Mouse (Mus musculus) midbrain, postnatal 0 days (tissue): ENCODE data around the gene Ankrd23. TPM values are rescaled to one million over a fixed set of nuclear protein-coding genes. Genes with fewer than 3 reads are reported as not detected.

Experiments used
- ATAC-seq: fragments of 200-750 bp; cut with Nextera tagmentation; 2 replicates; pipeline ENCODE4 v1.8.0; 2017; ENCODE audit warnings: moderate number of reproducible peaks, mild to moderate bottlenecking, moderate TSS enrichment, moderate library complexity; ENCODE audit not compliant: low FRiP score
- DNase-seq: peaks from one replicate; pipeline ENCODE4 v3.0.0-alpha.2; 2015; ENCODE audit warnings: low spot score
- H3K27ac ChIP-seq: fragments of 300-500 bp; sonication (generic); 2 replicates; pipeline ENCODE4 v1.5.1; 2014; ENCODE audit warnings: low read depth, mild to moderate bottlenecking, low read length, mixed read lengths
- H3K27me3 ChIP-seq: fragments of 300-500 bp; sonication (generic); 2 replicates; pipeline ENCODE4 v1.6.1; 2014; ENCODE audit warnings: low read length, control low read depth, mixed read lengths; ENCODE audit not compliant: insufficient read depth
- H3K36me3 ChIP-seq: fragments of 300-500 bp; sonication (generic); 2 replicates; pipeline ENCODE4 v1.6.1; 2014; ENCODE audit warnings: low read length, control low read depth, mixed read lengths; ENCODE audit not compliant: insufficient read depth
- H3K4me1 ChIP-seq: fragments of 300-500 bp; sonication (generic); 2 replicates; pipeline ENCODE4 v1.6.1; 2014; ENCODE audit warnings: mild to moderate bottlenecking, control low read depth, antibody characterized with exemption, low read length, mixed read lengths; ENCODE audit not compliant: insufficient read depth
- H3K4me2 ChIP-seq: fragments of 300-500 bp; sonication (generic); 2 replicates; pipeline ENCODE4 v1.6.1; 2014; ENCODE audit warnings: low read depth, mild to moderate bottlenecking, low read length, mixed read lengths; ENCODE audit not compliant: poor library complexity, severe bottlenecking
- H3K4me3 ChIP-seq: fragments of 300-500 bp; sonication (generic); 2 replicates; pipeline ENCODE4 v1.5.1; 2014; ENCODE audit warnings: low read depth, mild to moderate bottlenecking, low read length, moderate library complexity
- H3K9ac ChIP-seq: fragments of 300-500 bp; sonication (generic); replicated peaks from 2 replicates; pipeline ENCODE4 v1.6.1; 2014; ENCODE audit warnings: mild to moderate bottlenecking, low read length, moderate library complexity, mixed read lengths; ENCODE audit not compliant: poor library complexity, severe bottlenecking
- H3K9me3 ChIP-seq: fragments of 300-500 bp; sonication (generic); 2 replicates; pipeline ENCODE4 v1.6.1; 2016; ENCODE audit warnings: low read length, control low read depth
- CTCF ChIP-seq: IDR thresholded peaks from 2 replicates; pipeline ENCODE4 v1.5.1; 2016; ENCODE audit warnings: antibody characterized with exemption, mild to moderate bottlenecking
- WGBS: fragments of 180-500 bp; shearing (Covaris S2); extraction: QIAGEN DNeasy Blood & Tissue Kit; methylation state at CpG from one replicate; pipeline ENCODE4 v1.1.7; 2014; 5-methylcytosine and 5-hydroxymethylcytosine counted together
- polyA plus RNA-seq: library from polyadenylated mRNA; unstranded; fragments of >200 nt; fragmentation: Nextera tagmentation; extraction: Ambion mirVana; gene quantifications from 2 replicates; pipeline ENCODE4 v1.2.1, GENCODE M21; 2015
- total RNA-seq: library from RNA; depleted of rRNA; stranded (reverse); fragments of >200 nt; gene quantifications from 2 replicates; pipeline ENCODE4 v1.2.3, GENCODE M21; 2014

Ankrd23 gene
- total and polyA plus RNA-seq, 2 experiments from 2014 or later, result 11.6 to 14.8 TPM

DNA sequence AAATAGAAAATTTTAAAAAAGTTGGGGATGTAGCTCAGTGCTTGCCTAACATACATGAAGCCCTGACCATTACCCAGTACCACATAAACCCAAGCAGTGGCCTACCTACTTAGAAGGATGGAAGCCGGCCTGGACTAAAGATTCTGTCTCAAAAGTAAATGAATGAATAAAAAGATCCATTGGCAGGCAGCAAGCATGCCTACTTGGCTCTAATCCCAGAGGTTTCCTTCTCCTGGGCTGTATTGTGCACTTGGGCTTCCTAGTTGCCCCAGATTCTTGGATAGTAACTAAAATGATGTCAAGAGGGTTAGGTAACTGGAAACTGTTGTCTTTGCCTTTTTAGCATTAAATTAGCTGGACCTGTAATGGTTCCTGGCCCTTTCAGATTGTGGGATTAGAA is 23.4 kb downstream of the Ankrd23 start:
- peaks cover 3% of the 10 kb centered on the region; the same call in 1 of the 2 replicates for H3K36me3 ChIP-seq
- H3K9me3 ChIP-seq, result no peaks in the 10 kb centered on the region
- DNase-seq, result peak; percentile 68
- peak overlapping the region; percentile 91 for H3K4me3 ChIP-seq
- WGBS, result 0% methylated on average over 1 of the region's 1 CpGs
- no peak for TF ChIP-seq CTCF
- peak overlapping the region; percentile 82 for H3K4me2 ChIP-seq
- peaks cover 15% of the 10 kb centered on the region for H3K4me1 ChIP-seq
- H3K27me3 ChIP-seq, result no peaks in the 10 kb centered on the region
- no peak for ATAC-seq
- no peak overlapping the region; the same call in 1 of the 2 replicates for H3K27ac ChIP-seq
- peak overlapping the region; percentile 76 for H3K9ac ChIP-seq

- Histone ChIP-seq H3K4me2 (peak overlapping the region; percentile 82), H3K9me3 (no peaks in the 10 kb centered on the region), H3K4me1 (peaks cover 15% of the 10 kb centered on the region), H3K9ac (peak overlapping the region; percentile 76), H3K4me3 (peak overlapping the region; percentile 91), H3K27ac (peak overlapping the region; percentile 93), H3K36me3 (peaks cover 4% of the 10 kb centered on the region; the same call in 1 of the 2 replicates), H3K27me3 (no peaks in the 10 kb centered on the region)
- DNase-seq, result no peak
- no peak for ATAC-seq
- WGBS, result under 1% methylated on average over 16 of the region's 16 CpGs
- no peak for TF ChIP-seq CTCF
Measured at GRCm38 (mm10) chr1:36512966-36513280, 23.8 kb downstream of the Ankrd23 start.

DNA sequence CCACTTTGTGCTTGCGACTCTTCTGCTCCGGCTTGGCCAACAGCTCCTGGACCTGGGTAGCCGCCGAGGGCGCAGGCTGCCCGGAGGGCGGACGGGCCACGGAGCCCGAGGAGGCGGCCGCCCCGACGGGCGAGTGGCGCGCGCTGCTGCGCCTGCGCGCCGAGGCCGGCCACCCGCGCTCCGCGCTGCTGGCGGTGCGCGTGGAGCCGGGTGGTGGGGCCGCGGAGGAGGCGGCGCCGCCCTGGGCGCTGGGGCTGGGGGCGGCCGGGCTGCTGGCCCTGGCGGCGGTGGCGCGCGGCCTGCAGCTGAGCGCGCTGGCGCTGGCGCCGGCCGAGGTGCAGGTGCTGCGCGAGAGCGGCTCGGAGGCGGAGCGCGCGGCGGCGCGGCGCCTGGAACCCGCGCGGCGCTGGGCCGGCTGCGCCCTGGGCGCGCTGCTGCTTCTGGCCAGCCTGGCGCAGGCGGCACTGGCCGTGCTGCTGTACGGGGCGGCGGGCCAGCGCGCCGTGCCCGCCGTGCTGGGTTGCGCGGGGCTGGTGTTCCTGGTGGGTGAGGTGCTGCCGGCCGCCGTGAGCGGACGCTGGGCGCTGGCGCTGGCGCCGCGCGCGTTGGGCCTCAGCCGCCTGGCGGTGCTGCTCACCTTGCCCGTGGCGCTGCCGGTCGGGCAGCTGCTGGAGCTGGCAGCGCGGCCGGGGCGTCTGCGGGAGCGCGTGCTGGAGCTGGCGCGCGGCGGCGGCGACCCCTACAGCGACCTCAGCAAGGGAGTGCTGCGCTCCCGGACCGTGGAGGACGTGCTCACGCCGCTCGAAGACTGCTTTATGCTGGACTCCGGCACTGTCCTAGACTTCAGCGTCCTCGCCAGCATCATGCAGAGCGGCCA is 24.4 kb downstream of the Ankrd23 start:
- peaks cover 15% of the 10 kb centered on the region for H3K4me1 ChIP-seq
- peak overlapping the region; percentile 91 for H3K4me3 ChIP-seq
- WGBS, result under 1% methylated on average over 96 of the region's 126 CpGs
- H3K27ac ChIP-seq, result peak overlapping the region; percentile 93
- no peaks in the 10 kb centered on the region for H3K9me3 ChIP-seq
- DNase-seq (peak; percentile 62), ATAC-seq (peak; percentile 82)
- no peaks in the 10 kb centered on the region for H3K27me3 ChIP-seq
- peaks cover 7% of the 10 kb centered on the region; the same call in 1 of the 2 replicates for H3K36me3 ChIP-seq
- peak overlapping the region; percentile 76 for H3K9ac ChIP-seq
- H3K4me2 ChIP-seq, result peak overlapping the region; percentile 82
- no peak for TF ChIP-seq CTCF

DNA sequence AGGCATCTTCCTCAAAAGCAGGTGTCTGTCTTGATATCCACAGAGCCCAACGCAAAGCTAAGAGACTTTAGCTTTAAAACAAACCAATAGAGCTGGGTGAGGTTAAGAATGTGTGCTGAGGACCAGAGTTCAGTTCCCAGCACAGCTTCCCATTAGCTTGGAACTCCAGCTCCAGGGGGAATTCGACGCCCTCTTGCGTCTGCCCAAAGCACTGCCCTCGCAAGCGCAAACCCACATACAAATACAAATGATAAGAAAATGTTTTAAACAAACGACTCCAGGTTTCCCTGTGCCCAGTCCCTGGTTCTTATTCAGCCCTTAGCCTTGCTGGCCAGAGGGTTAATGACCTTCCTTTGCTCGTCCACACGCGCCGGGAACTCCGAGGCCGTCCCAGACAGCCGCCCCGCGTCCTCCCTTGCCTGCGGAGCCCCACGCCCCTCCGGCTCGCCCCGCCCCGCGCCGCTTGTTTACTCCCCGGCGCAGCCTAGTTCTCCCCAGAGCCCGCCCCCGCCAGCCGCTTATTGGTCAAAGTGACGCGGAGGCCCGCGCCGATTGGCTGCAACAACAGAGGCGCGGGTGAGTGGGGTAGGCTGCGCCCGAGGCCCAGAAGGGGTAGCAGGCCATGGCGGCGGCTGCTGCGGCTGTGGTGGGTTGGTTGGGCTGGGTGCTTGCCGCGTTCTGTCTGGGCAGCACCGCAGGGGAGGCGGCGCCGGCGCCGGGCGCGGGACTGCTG is 25.2 kb downstream of the Ankrd23 start, which contains the start of gene Cnnm3:
Gene Cnnm3 (plus strand): TSS at position 579 of the 733 bp plus-strand sequence.
- Histone ChIP-seq H3K4me2 (peak within 1 kb of the TSS; percentile 82), H3K27ac (peak within 1 kb of the TSS; percentile 93), H3K4me1 (peaks cover 15% of the 10 kb centered on the region), H3K36me3 (peaks cover 8% of the 10 kb centered on the region; the same call in 1 of the 2 replicates), H3K9me3 (no peaks in the 10 kb centered on the region), H3K27me3 (no peaks in the 10 kb centered on the region), H3K9ac (peak within 1 kb of the TSS; percentile 76), H3K4me3 (peak within 1 kb of the TSS; percentile 91)
- 1% methylated on average over 50 of the region's 51 CpGs for WGBS
- DNase-seq, result peak; percentile 98
- ATAC-seq, result peak; percentile 97
- TF ChIP-seq CTCF, result peak; percentile 62

- ATAC-seq (no peak), DNase-seq (no peak)
- H3K9me3 ChIP-seq, result no peaks in the 10 kb centered on the region
- 87% methylated on average over 5 of the region's 5 CpGs for WGBS
- no peak overlapping the region for H3K4me3 ChIP-seq
- H3K9ac ChIP-seq, result no peak overlapping the region
- no peak overlapping the region for H3K27ac ChIP-seq
- H3K27me3 ChIP-seq, result no peaks in the 10 kb centered on the region
- no peak overlapping the region for H3K4me2 ChIP-seq
- H3K36me3 ChIP-seq, result peaks cover 14% of the 10 kb centered on the region; the same call in 1 of the 2 replicates
- no peak for TF ChIP-seq CTCF
- no peaks in the 10 kb centered on the region for H3K4me1 ChIP-seq
Measured at GRCm38 (mm10) chr1:36508238-36508637, 28.4 kb downstream of the Ankrd23 start.
